Comparison of ENCODE assay signal across 25 mouse cellular contexts in genomic region chr4:55117839-55118487, GRCm38 (mm10).
A peak's percentile ranks its signal among the peaks of the same experiment; 100 is the strongest.
DNase-seq lines count a peak whose midpoint lies in the region; ATAC-seq and TF ChIP-seq lines count a peak whose summit lies in the region.
"Had no signal": no experiment of that assay in that cellular context is flagged by ENCODE, and none has a peak within 500 bp of the region (broad histone marks: within the 10 kb centered on the region; RNA-seq: fewer than 3 reads in every experiment).

No protein-coding gene starts in this region.

- no peaks in the 10 kb centered on the region for H3K27me3 ChIP-seq in forebrain, embryonic 14.5 days (replicated peaks; ENCODE audit: control insufficient read depth, insufficient read depth, low read length)
- no peaks in the 10 kb centered on the region for H3K27me3 ChIP-seq in forebrain, embryonic 10.5 days (ENCODE audit: poor library complexity, severe bottlenecking)
- H3K27me3 ChIP-seq in midbrain, postnatal 0 days (ENCODE audit: insufficient read depth, low read length) = no peaks in the 10 kb centered on the region
- H3K27me3 ChIP-seq in midbrain, embryonic 11.5 days (ENCODE audit: control insufficient read depth, insufficient read depth, low read length) = no peaks in the 10 kb centered on the region
- H3K27me3 ChIP-seq: embryonic facial prominence, embryonic 12.5 days; forebrain, embryonic 12.5 days; Patski had no signal

- H3K27ac ChIP-seq in forebrain, embryonic 14.5 days (ENCODE audit: low read depth, low read length) = no peak overlapping the region
- no peak overlapping the region for H3K27ac ChIP-seq in forebrain, embryonic 10.5 days
- no peak overlapping the region for H3K27ac ChIP-seq in midbrain, postnatal 0 days (ENCODE audit: low read depth, low read length)
- H3K27ac ChIP-seq in midbrain, embryonic 11.5 days (ENCODE audit: low read depth, low read length) = no peak overlapping the region
- H3K27ac ChIP-seq in macrophage = peak overlapping the region; percentile 48
- H3K27ac ChIP-seq: embryonic facial prominence, embryonic 12.5 days; forebrain, embryonic 12.5 days; heart, embryonic 10.5 days had no signal

- ATAC-seq in forebrain, embryonic 14.5 days = no peak
- ATAC-seq in midbrain, postnatal 0 days (ENCODE audit: low FRiP score) = no peak
- ATAC-seq in midbrain, embryonic 11.5 days (ENCODE audit: low FRiP score) = no peak
- ATAC-seq: activated CD4-positive, CD25-positive, alpha-beta regulatory T cell, adult 4 months; CD4-positive, CD25-positive, alpha-beta regulatory T cell, adult 4 months; hindbrain, embryonic 16.5 days; Patski had no signal

- DNase-seq in forebrain, embryonic 14.5 days (ENCODE audit: low spot score) = peak; percentile 28
- DNase-seq in forebrain, embryonic 10.5 days (ENCODE audit: extremely low spot score, low spot score) = no peak
- peak; percentile 9 for DNase-seq in midbrain, postnatal 0 days (ENCODE audit: low spot score)
- DNase-seq in midbrain, embryonic 11.5 days (ENCODE audit: low spot score, missing footprints) = no peak
- DNase-seq in retina, postnatal 1 day = peak; percentile 58
- no peak for DNase-seq in thymus, postnatal 14 days
- DNase-seq in layer of hippocampus, adult 18-20 months (ENCODE audit: low spot score in 2 of 2) = no peak
- DNase-seq: adrenal gland, postnatal 25 days; B cell, adult 2 months; cerebellum, adult 11 months; cerebellum, adult 8-10 months; cerebellum, postnatal 14 days; gastrocnemius, postnatal 36 days; heart, adult 18-20 months; heart, postnatal 10 days; heart, postnatal 4 days had no signal

- H3K79me2 ChIP-seq in macrophage (ENCODE audit: inconsistent target) = no peaks in the 10 kb centered on the region

- TF ChIP-seq CTCF in midbrain, postnatal 0 days (IDR thresholded peaks at IDR 0.05) = no peak

- H3K36me3 ChIP-seq in forebrain, embryonic 14.5 days (ENCODE audit: control insufficient read depth, insufficient read depth, low read length) = no peaks in the 10 kb centered on the region
- H3K36me3 ChIP-seq in forebrain, embryonic 10.5 days (replicated peaks) = no peaks in the 10 kb centered on the region
- H3K36me3 ChIP-seq in midbrain, postnatal 0 days (ENCODE audit: insufficient read depth, low read length) = no peaks in the 10 kb centered on the region
- no peaks in the 10 kb centered on the region for H3K36me3 ChIP-seq in midbrain, embryonic 11.5 days (ENCODE audit: control insufficient read depth, insufficient read depth, low read length)
- H3K36me3 ChIP-seq in macrophage (ENCODE audit: inconsistent target) = no peaks in the 10 kb centered on the region
- H3K36me3 ChIP-seq: embryonic facial prominence, embryonic 12.5 days; forebrain, embryonic 12.5 days; G1E; heart, embryonic 10.5 days had no signal

- no peaks in the 10 kb centered on the region for H3K9me3 ChIP-seq in forebrain, embryonic 14.5 days (replicated peaks; ENCODE audit: control insufficient read depth, low read length)
- H3K9me3 ChIP-seq in forebrain, embryonic 10.5 days = no peaks in the 10 kb centered on the region
- no peaks in the 10 kb centered on the region for H3K9me3 ChIP-seq in midbrain, postnatal 0 days (ENCODE audit: low read length)
- no peaks in the 10 kb centered on the region for H3K9me3 ChIP-seq in midbrain, embryonic 11.5 days (ENCODE audit: control insufficient read depth, low read length)
- H3K9me3 ChIP-seq: embryonic facial prominence, embryonic 12.5 days; forebrain, embryonic 12.5 days; heart, embryonic 10.5 days had no signal

- no peak overlapping the region for H3K9ac ChIP-seq in forebrain, embryonic 14.5 days (ENCODE audit: low read length)
- no peak overlapping the region for H3K9ac ChIP-seq in midbrain, postnatal 0 days (replicated peaks; ENCODE audit: low read length, poor library complexity, severe bottlenecking)
- H3K9ac ChIP-seq in midbrain, embryonic 11.5 days (ENCODE audit: low read length) = no peak overlapping the region
- H3K9ac ChIP-seq: embryonic facial prominence, embryonic 12.5 days; forebrain, embryonic 12.5 days had no signal

- no peak overlapping the region for H3K4me3 ChIP-seq in forebrain, embryonic 14.5 days (ENCODE audit: low read depth, low read length)
- no peak overlapping the region for H3K4me3 ChIP-seq in forebrain, embryonic 10.5 days
- no peak overlapping the region for H3K4me3 ChIP-seq in midbrain, postnatal 0 days (ENCODE audit: low read depth, low read length)
- no peak overlapping the region for H3K4me3 ChIP-seq in midbrain, embryonic 11.5 days (ENCODE audit: low read depth, low read length)
- H3K4me3 ChIP-seq in macrophage (ENCODE audit: inconsistent target) = no peak overlapping the region
- H3K4me3 ChIP-seq: embryonic facial prominence, embryonic 12.5 days; forebrain, embryonic 12.5 days; heart, embryonic 10.5 days had no signal

- 34% methylated on average over 10 of the region's 10 CpGs for WGBS in forebrain, embryonic 14.5 days
- 69% methylated on average over 10 of the region's 10 CpGs for WGBS in forebrain, embryonic 10.5 days
- WGBS in midbrain, postnatal 0 days = 69% methylated on average over 10 of the region's 10 CpGs
- 84% methylated on average over 10 of the region's 10 CpGs for WGBS in midbrain, embryonic 11.5 days
- WGBS in macrophage (ENCODE audit: missing documents) = 23% methylated on average over 10 of the region's 10 CpGs

- no peak overlapping the region for H3K4me2 ChIP-seq in forebrain, embryonic 14.5 days (ENCODE audit: low read length)
- no peak overlapping the region for H3K4me2 ChIP-seq in midbrain, postnatal 0 days (ENCODE audit: low read depth, low read length, poor library complexity, severe bottlenecking)
- H3K4me2 ChIP-seq in midbrain, embryonic 11.5 days = no peak overlapping the region
- H3K4me2 ChIP-seq: embryonic facial prominence, embryonic 12.5 days; forebrain, embryonic 12.5 days had no signal

- no peaks in the 10 kb centered on the region for H3K4me1 ChIP-seq in forebrain, embryonic 14.5 days (ENCODE audit: control insufficient read depth, insufficient read depth, low read length)
- H3K4me1 ChIP-seq in forebrain, embryonic 10.5 days = peaks cover 12% of the 10 kb centered on the region
- no peaks in the 10 kb centered on the region for H3K4me1 ChIP-seq in midbrain, postnatal 0 days (ENCODE audit: insufficient read depth, low read length)
- H3K4me1 ChIP-seq in midbrain, embryonic 11.5 days (ENCODE audit: control insufficient read depth, insufficient read depth, low read length) = no peaks in the 10 kb centered on the region
- H3K4me1 ChIP-seq: forebrain, embryonic 12.5 days had no signal

Comparison
In these comparisons a context has a peak if more than half of its experiments do, and no peak if none do; other contexts are left out.
1. DNase-seq: peak in forebrain, embryonic 14.5 days (single experiment), midbrain, postnatal 0 days (single experiment) and retina, postnatal 1 day (single experiment); none in forebrain, embryonic 10.5 days (single experiment), midbrain, embryonic 11.5 days (single experiment), thymus, postnatal 14 days (single experiment) and layer of hippocampus, adult 18-20 months (0 of 2).